Mouse (Mus musculus): ENCODE data around the gene Efnb3. TPM values are rescaled to one million over a fixed set of nuclear protein-coding genes. Genes with fewer than 3 reads are reported as not detected.
"Not testable (repeated sequence)": the region's sequence is repeated elsewhere in the genome, so short reads cannot be mapped to it uniquely, and the experiment has no call there.

Efnb3 gene
- polyA plus RNA-seq, 1 experiment from 2014 or later, result 40.7 TPM

- Histone ChIP-seq H3K9ac (replicated peaks; ENCODE audit: low read length) (peak within 1 kb of the TSS; percentile 26; the same call in 1 of the 2 replicates), H3K4me1 (ENCODE audit: control insufficient read depth, insufficient read depth, low read length) (peaks cover 64% of the 10 kb centered on the region), H3K4me2 (ENCODE audit: low read length) (peak within 1 kb of the TSS; percentile 88; the same call in 1 of the 2 replicates), H3K27me3 (ENCODE audit: control insufficient read depth, insufficient read depth, low read length) (no peaks in the 10 kb centered on the region), H3K9me3 (ENCODE audit: control insufficient read depth, low read length) (no peaks in the 10 kb centered on the region), H3K27ac (replicated peaks; ENCODE audit: low read depth, low read length) (peak within 1 kb of the TSS; percentile 93), H3K36me3 (ENCODE audit: control insufficient read depth, insufficient read depth, low read length) (0 out of 2 replicates have a peak, but pooled peaks cover 2% of the 10 kb centered on the region), H3K4me3 (replicated peaks; ENCODE audit: low read depth, low read length) (no peak within 1 kb of the TSS)
- WGBS, result 45% methylated on average over 12 of the region's 12 CpGs
- no peak for ATAC-seq (ENCODE audit: low FRiP score, low TSS enrichment)
- DNase-seq, result no peak
Observed at GRCm38 (mm10) chr11:69549060-69549656, 10.8 kb downstream of the Efnb3 start, which contains the start of gene Dnah2. Gene Dnah2, minus strand, starts transcription at chr11:69549110.

DNA sequence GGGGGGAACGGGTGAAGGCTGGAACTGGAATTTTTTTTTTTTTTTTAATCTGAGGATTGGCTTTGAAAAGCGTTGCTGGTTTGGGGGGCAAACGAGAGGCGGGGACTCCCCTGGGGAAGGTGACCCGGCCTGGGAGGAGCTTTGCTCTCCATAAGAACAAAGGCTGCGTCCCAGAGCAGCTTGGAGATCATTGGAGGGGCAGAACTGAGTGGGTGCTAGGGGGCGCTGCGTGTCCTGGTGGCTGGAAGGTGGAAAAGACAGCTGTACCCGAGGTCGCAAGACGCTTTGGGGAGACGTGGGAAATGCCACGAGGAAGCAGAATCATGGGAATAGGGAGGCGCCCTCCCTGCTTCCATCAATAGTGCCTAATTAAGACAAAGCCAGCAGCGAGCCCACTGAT, 12.9 kb downstream of the Efnb3 start:
- Histone ChIP-seq H3K9ac (replicated peaks; ENCODE audit: low read length) (peak overlapping the region; percentile 61), H3K27ac (replicated peaks; ENCODE audit: low read depth, low read length) (peak overlapping the region; percentile 93), H3K9me3 (ENCODE audit: control insufficient read depth, low read length) (no peaks in the 10 kb centered on the region), H3K36me3 (ENCODE audit: control insufficient read depth, insufficient read depth, low read length) (no peaks in the 10 kb centered on the region), H3K4me3 (replicated peaks; ENCODE audit: low read depth, low read length) (peak overlapping the region; percentile 42), H3K4me1 (ENCODE audit: control insufficient read depth, insufficient read depth, low read length) (peaks cover 51% of the 10 kb centered on the region), H3K27me3 (ENCODE audit: control insufficient read depth, insufficient read depth, low read length) (no peaks in the 10 kb centered on the region), H3K4me2 (ENCODE audit: low read length) (peak overlapping the region; percentile 88)
- ATAC-seq (ENCODE audit: low FRiP score, low TSS enrichment) (no peak), DNase-seq (no peak)
- 3% methylated on average over 15 of the region's 15 CpGs for WGBS

DNA sequence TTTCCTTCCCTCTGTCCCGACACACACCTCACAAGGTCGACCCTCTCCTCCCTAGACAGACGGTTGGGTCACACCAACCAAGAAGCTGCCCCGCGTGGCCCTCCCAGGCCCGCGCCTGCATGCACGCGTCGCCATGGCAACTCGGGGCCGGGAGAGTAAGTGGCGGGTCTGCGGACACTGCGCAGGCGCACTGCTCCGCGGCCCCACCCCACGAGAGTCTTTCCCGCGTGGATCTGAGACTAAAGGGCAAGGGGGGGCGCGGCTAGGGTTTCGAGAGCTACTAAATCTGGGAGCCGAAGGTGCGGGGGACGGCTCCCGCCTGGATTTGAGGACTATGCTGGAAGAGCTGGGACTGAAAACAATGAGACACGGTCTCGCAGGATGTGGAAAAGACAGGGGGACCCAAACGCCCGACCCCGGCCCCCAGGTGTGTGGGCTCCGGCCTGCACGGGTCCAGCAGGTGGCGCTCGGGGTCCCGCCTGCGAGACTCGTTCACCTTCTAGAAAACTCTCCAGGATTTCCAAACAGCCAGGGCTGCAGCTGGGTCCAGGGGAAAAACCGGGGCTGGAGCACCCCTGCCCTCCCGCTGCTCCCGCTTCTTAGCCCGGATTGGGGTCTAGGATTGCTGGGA, 13.5 kb downstream of the Efnb3 start:
- Histone ChIP-seq H3K9me3 (ENCODE audit: control insufficient read depth, low read length) (no peaks in the 10 kb centered on the region), H3K27me3 (ENCODE audit: control insufficient read depth, insufficient read depth, low read length) (no peaks in the 10 kb centered on the region), H3K27ac (replicated peaks; ENCODE audit: low read depth, low read length) (peak overlapping the region; percentile 93), H3K4me3 (replicated peaks; ENCODE audit: low read depth, low read length) (peak overlapping the region; percentile 42), H3K4me2 (ENCODE audit: low read length) (peak overlapping the region; percentile 88), H3K9ac (replicated peaks; ENCODE audit: low read length) (peak overlapping the region; percentile 61), H3K36me3 (ENCODE audit: control insufficient read depth, insufficient read depth, low read length) (no peaks in the 10 kb centered on the region), H3K4me1 (ENCODE audit: control insufficient read depth, insufficient read depth, low read length) (peaks cover 48% of the 10 kb centered on the region)
- ATAC-seq (ENCODE audit: low FRiP score, low TSS enrichment), result peak; percentile 81
- WGBS, result under 1% methylated on average over 44 of the region's 44 CpGs
- peak; percentile 92 for DNase-seq

DNA sequence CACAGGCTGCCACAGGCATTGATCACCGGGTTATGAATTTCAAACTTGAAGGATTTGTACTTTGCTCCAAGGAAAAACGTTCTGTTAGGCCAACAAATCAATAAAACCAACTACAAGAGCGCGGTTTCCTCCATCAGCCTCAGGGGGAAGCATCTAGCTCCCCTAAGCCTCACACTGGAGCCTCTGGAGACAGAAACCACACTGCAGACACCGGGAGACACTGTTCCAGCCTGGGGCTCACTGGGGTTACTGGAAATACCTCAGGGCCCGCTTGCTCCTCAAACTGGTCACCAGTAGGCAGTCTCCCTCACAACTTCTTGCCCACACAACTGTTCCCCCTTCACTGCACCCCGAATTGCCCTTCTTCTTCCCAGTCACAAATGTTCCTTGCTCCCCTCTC, 14.0 kb downstream of the Efnb3 start:
- H3K36me3 ChIP-seq (ENCODE audit: control insufficient read depth, insufficient read depth, low read length), result no peaks in the 10 kb centered on the region
- peaks cover 48% of the 10 kb centered on the region for H3K4me1 ChIP-seq (ENCODE audit: control insufficient read depth, insufficient read depth, low read length)
- WGBS, result 9% methylated on average over 7 of the region's 7 CpGs
- DNase-seq (peak; percentile 60), ATAC-seq (ENCODE audit: low FRiP score, low TSS enrichment) (0 out of 2 replicates have a peak, but pooled peaks have one; percentile 5)
- no peaks in the 10 kb centered on the region for H3K27me3 ChIP-seq (ENCODE audit: control insufficient read depth, insufficient read depth, low read length)
- no peaks in the 10 kb centered on the region for H3K9me3 ChIP-seq (ENCODE audit: control insufficient read depth, low read length)
- H3K9ac ChIP-seq (replicated peaks; ENCODE audit: low read length), result peak overlapping the region; percentile 61
- H3K4me3 ChIP-seq (replicated peaks; ENCODE audit: low read depth, low read length), result peak overlapping the region; percentile 42
- peak overlapping the region; percentile 93 for H3K27ac ChIP-seq (replicated peaks; ENCODE audit: low read depth, low read length)
- peak overlapping the region; percentile 88 for H3K4me2 ChIP-seq (ENCODE audit: low read length)

GRCm38 (mm10) chr11:69543598-69543997, 16.4 kb downstream of the Efnb3 start:
- WGBS, result 13% methylated on average over 3 of the region's 3 CpGs
- Histone ChIP-seq H3K27ac (replicated peaks; ENCODE audit: low read depth, low read length) (peak overlapping the region; percentile 71), H3K9me3 (ENCODE audit: control insufficient read depth, low read length) (no peaks in the 10 kb centered on the region), H3K4me2 (ENCODE audit: low read length) (0 out of 2 replicates have a peak overlapping the region, but pooled peaks have one; percentile 2), H3K27me3 (ENCODE audit: control insufficient read depth, insufficient read depth, low read length) (no peaks in the 10 kb centered on the region), H3K4me3 (replicated peaks; ENCODE audit: low read depth, low read length) (no peak overlapping the region), H3K9ac (replicated peaks; ENCODE audit: low read length) (no peak overlapping the region), H3K36me3 (ENCODE audit: control insufficient read depth, insufficient read depth, low read length) (no peaks in the 10 kb centered on the region), H3K4me1 (ENCODE audit: control insufficient read depth, insufficient read depth, low read length) (peaks cover 40% of the 10 kb centered on the region)
- ATAC-seq (ENCODE audit: low FRiP score, low TSS enrichment) (no peak), DNase-seq (peak; percentile 69)

DNA sequence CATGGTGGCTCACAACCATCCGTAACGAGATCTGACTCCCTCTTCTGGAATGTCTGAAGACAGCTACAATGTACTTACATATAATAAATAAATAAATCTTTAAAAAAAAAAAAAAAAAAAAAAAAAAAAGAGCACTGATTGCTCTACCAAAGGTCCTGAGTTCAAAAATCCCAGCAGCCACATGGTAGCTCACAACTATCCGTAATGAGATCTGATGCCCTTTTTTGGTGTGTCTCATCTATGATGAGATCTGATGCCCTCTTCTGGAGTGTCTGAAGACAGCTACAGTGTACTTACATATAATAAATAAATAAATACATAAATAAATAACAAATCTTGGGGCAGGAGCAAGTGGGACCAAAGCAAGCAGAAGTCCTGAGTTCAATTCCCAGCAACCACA, 18.3 kb downstream of the Efnb3 start:
- not testable (repeated sequence) for ATAC-seq (ENCODE audit: low FRiP score, low TSS enrichment); H3K9me3 ChIP-seq (ENCODE audit: control insufficient read depth, low read length); H3K27ac ChIP-seq (replicated peaks; ENCODE audit: low read depth, low read length); DNase-seq; H3K4me2 ChIP-seq (ENCODE audit: low read length); H3K36me3 ChIP-seq (ENCODE audit: control insufficient read depth, insufficient read depth, low read length); H3K27me3 ChIP-seq (ENCODE audit: control insufficient read depth, insufficient read depth, low read length); H3K9ac ChIP-seq (replicated peaks; ENCODE audit: low read length); H3K4me3 ChIP-seq (replicated peaks; ENCODE audit: low read depth, low read length)
- WGBS, result 88% methylated on average over 1 of the region's 3 CpGs
- H3K4me1 ChIP-seq (ENCODE audit: control insufficient read depth, insufficient read depth, low read length), result peaks cover 23% of the 10 kb centered on the region

GRCm38 (mm10) chr11:69540700-69541099, 19.3 kb downstream of the Efnb3 start:
- H3K27ac ChIP-seq (replicated peaks; ENCODE audit: low read depth, low read length), result no peak overlapping the region
- H3K27me3 ChIP-seq (ENCODE audit: control insufficient read depth, insufficient read depth, low read length), result no peaks in the 10 kb centered on the region
- no peak overlapping the region for H3K9ac ChIP-seq (replicated peaks; ENCODE audit: low read length)
- H3K4me1 ChIP-seq (ENCODE audit: control insufficient read depth, insufficient read depth, low read length), result peaks cover 17% of the 10 kb centered on the region
- WGBS, result 92% methylated on average over 2 of the region's 2 CpGs
- no peak for DNase-seq
- H3K9me3 ChIP-seq (ENCODE audit: control insufficient read depth, low read length), result no peaks in the 10 kb centered on the region
- H3K4me3 ChIP-seq (replicated peaks; ENCODE audit: low read depth, low read length), result no peak overlapping the region
- no peaks in the 10 kb centered on the region for H3K36me3 ChIP-seq (ENCODE audit: control insufficient read depth, insufficient read depth, low read length)
- ATAC-seq (ENCODE audit: low FRiP score, low TSS enrichment), result no peak
- H3K4me2 ChIP-seq (ENCODE audit: low read length), result no peak overlapping the region

DNA sequence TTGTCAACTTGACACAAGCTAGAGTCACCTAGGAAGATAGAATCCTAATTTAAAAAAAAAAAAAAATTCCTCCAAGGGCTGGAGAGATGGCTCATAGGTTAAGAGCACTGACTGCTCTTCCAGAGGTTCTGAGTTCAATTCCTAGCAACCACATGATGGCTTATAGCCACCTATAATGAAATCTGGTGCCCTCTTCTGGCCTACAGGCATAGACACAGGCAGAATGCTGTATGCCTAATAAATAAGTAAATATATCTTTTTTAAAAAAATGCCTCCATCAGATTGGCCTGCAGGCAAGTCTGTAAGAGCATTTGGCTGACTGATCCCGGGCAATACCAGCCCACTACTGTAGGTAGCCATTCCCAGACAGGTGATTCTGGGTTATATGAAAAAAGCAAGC, 25.0 kb downstream of the Efnb3 start:
- H3K4me1 ChIP-seq (ENCODE audit: control insufficient read depth, insufficient read depth, low read length), result no peaks in the 10 kb centered on the region
- no peak overlapping the region for H3K4me2 ChIP-seq (ENCODE audit: low read length)
- no peak overlapping the region for H3K4me3 ChIP-seq (replicated peaks; ENCODE audit: low read depth, low read length)
- H3K36me3 ChIP-seq (ENCODE audit: control insufficient read depth, insufficient read depth, low read length), result no peaks in the 10 kb centered on the region
- no peak overlapping the region for H3K27ac ChIP-seq (replicated peaks; ENCODE audit: low read depth, low read length)
- H3K27me3 ChIP-seq (ENCODE audit: control insufficient read depth, insufficient read depth, low read length), result no peaks in the 10 kb centered on the region
- H3K9ac ChIP-seq (replicated peaks; ENCODE audit: low read length), result no peak overlapping the region
- WGBS, result 64% methylated on average over 1 of the region's 1 CpGs
- H3K9me3 ChIP-seq (ENCODE audit: control insufficient read depth, low read length), result no peaks in the 10 kb centered on the region
- DNase-seq, result no peak
- ATAC-seq (ENCODE audit: low FRiP score, low TSS enrichment), result no peak

Measured in midbrain, embryonic 14.5 days (tissue).